Mouse (Mus musculus) heart, adult 2 months (tissue): ENCODE measurements around the gene Adgrl4.

Experiments used
- CTCF ChIP-seq: fragments of 200-600 bp; IDR thresholded peaks from 2 replicates; pipeline ENCODE4 v1.8.1; 2022; ENCODE audit warnings: antibody characterized with exemption, mild to moderate bottlenecking, moderate library complexity
- POLR2A ChIP-seq: fragments of 200-500 bp; IDR thresholded peaks from 2 replicates; pipeline ENCODE4 v1.6.1; 2011; ENCODE audit warnings: mild to moderate bottlenecking, low read depth, low read length, control low read depth; ENCODE audit not compliant: insufficient read depth

DNA sequence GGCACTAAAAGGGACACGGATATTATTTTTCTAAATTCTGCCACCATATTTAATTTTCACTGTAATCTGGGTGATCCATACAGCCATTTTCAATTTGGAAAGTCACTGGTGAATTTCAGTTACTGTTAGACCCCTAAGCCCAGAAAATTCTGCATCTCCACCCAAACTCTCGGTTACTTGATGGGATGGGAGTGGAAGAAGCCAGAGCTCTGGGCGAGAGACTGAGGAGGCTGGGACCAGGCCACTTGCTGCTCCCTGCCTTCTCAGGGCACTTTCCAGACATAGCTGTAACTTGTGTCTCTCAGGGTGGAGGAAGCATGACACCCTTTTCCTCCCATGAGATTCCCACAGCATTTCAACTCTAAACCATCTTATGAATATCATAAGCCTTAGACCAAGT, 109.5 kb downstream of the Adgrl4 start:
- no peak for TF ChIP-seq CTCF
- no peak for TF ChIP-seq POLR2A
